ENCODE assay signal across 26 mouse cellular contexts in the genomic region with DNA sequence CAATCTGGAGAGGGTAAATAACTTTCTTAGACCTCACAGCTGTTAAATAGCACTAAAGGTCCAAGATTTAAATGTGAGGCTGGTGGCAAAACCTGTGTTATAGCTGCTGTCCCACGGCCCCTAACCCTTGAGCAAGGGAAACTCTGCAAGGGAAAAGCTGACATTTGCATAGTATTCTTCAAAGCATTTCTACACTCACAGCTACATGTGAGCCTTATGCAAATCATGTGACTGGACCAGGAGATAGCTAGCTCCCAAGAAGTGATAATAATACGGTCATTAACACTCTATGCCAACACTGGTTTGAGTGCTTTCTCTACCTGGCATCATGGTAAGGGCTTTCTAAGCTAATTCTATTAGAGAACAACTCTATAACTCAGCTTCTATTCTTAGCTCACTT.
DNase-seq lines count a peak whose midpoint lies in the region; ATAC-seq and TF ChIP-seq lines count a peak whose summit lies in the region.
"Had no signal": no experiment of that assay in that cellular context is flagged by ENCODE, and none has a peak within 500 bp of the region (broad histone marks: within the 10 kb centered on the region; RNA-seq: fewer than 3 reads in every experiment).

No protein-coding gene starts in this region.

- ATAC-seq in heart, embryonic 13.5 days (ENCODE audit: extremely low read depth, insufficient number of reproducible peaks, low FRiP score, low TSS enrichment) = no peak
- ATAC-seq in heart, embryonic 16.5 days (replicated peaks; ENCODE audit: extremely low read depth, insufficient read depth, low FRiP score) = no peak
- no peak for ATAC-seq in heart, embryonic 11.5 days (replicated peaks; ENCODE audit: insufficient number of reproducible peaks, low FRiP score, low TSS enrichment)
- ATAC-seq: forebrain, embryonic 14.5 days; forebrain, postnatal 0 days; hindbrain, embryonic 16.5 days; intestine, embryonic 15.5 days had no signal

- H3K4me2 ChIP-seq in heart, embryonic 13.5 days = peak overlapping the region; percentile 34
- no peak overlapping the region for H3K4me2 ChIP-seq in heart, embryonic 16.5 days (ENCODE audit: low read depth, low read length)
- H3K4me2 ChIP-seq in heart, embryonic 11.5 days = no peak overlapping the region
- peak overlapping the region; percentile 50; the same call in 1 of the 2 replicates for H3K4me2 ChIP-seq in CH12.LX (ENCODE audit: insufficient read depth, low read depth, poor library complexity, severe bottlenecking)
- H3K4me2 ChIP-seq: embryonic facial prominence, embryonic 12.5 days; embryonic facial prominence, embryonic 15.5 days; hindbrain, embryonic 12.5 days; intestine, embryonic 15.5 days had no signal

- no peaks in the 10 kb centered on the region for H3K36me3 ChIP-seq in heart, embryonic 13.5 days
- H3K36me3 ChIP-seq in heart, embryonic 16.5 days (ENCODE audit: control insufficient read depth, insufficient read depth) = no peaks in the 10 kb centered on the region
- no peaks in the 10 kb centered on the region for H3K36me3 ChIP-seq in heart, embryonic 11.5 days (ENCODE audit: control insufficient read depth, insufficient read depth, low read length)
- no peaks in the 10 kb centered on the region for H3K36me3 ChIP-seq in CH12.LX (replicated peaks in 1 of 2; ENCODE audit: control insufficient read depth in 1 of 2, insufficient read depth in 1 of 2, low read length in 1 of 2)
- H3K36me3 ChIP-seq: embryonic facial prominence, embryonic 12.5 days; embryonic facial prominence, embryonic 15.5 days; G1E; hindbrain, embryonic 12.5 days; intestine, embryonic 15.5 days had no signal

- intact Hi-C loops in heart, postnatal 14 days (cut with DNase I) = no loop called here

- peak; percentile 17; the same call in 1 of the 2 replicates for TF ChIP-seq EP300 in CH12.LX (IDR thresholded peaks at IDR 0.05; ENCODE audit: low read length)

- in situ Hi-C loops in CH12.LX (cut with MboI; ENCODE audit: low pct_ligation_motif_present, low pct_unique_long_range_greater_than_20kb, low sequenced_read_pairs) = no loop called here

- peaks cover 51% of the 10 kb centered on the region for H3K4me1 ChIP-seq in heart, embryonic 13.5 days
- H3K4me1 ChIP-seq in heart, embryonic 16.5 days (ENCODE audit: control insufficient read depth, insufficient read depth, low read length) = peaks cover 18% of the 10 kb centered on the region
- H3K4me1 ChIP-seq in heart, embryonic 11.5 days (ENCODE audit: control insufficient read depth, insufficient read depth, low read length) = peaks cover 13% of the 10 kb centered on the region
- H3K4me1 ChIP-seq in CH12.LX (ENCODE audit: control insufficient read depth in 1 of 2, insufficient read depth in 2 of 2) = peaks cover 9 to 38% of the 10 kb centered on the region in 2 experiments
- H3K4me1 ChIP-seq: embryonic facial prominence, embryonic 15.5 days; intestine, embryonic 15.5 days had no signal

- TF ChIP-seq POLR2A in CH12.LX (IDR thresholded peaks at IDR 0.05; ENCODE audit: low read depth, low read length) = no peak

- no peak overlapping the region for H3K9ac ChIP-seq in heart, embryonic 13.5 days
- H3K9ac ChIP-seq in heart, embryonic 16.5 days (ENCODE audit: low read length) = no peak overlapping the region
- H3K9ac ChIP-seq in heart, embryonic 11.5 days (ENCODE audit: low read depth, low read length) = no peak overlapping the region
- H3K9ac ChIP-seq in CH12.LX (ENCODE audit: insufficient read depth, low read depth) = no peak overlapping the region
- H3K9ac ChIP-seq: embryonic facial prominence, embryonic 12.5 days; embryonic facial prominence, embryonic 15.5 days; forebrain, postnatal 0 days; hindbrain, embryonic 12.5 days; intestine, embryonic 15.5 days had no signal

- no peak for DNase-seq in heart, postnatal 14 days
- peak; percentile 51 for DNase-seq in A20 (ENCODE audit: low read depth, low spot score)
- DNase-seq in CH12.LX (ENCODE audit: extremely low read depth) = peak; percentile 40
- DNase-seq in gastrocnemius, postnatal 25 days = no peak
- no peak for DNase-seq in layer of hippocampus, adult 8-10 months (ENCODE audit: low spot score in 2 of 2)
- DNase-seq: adrenal gland, adult 2 months; adrenal gland, postnatal 14 days; cerebellum, adult 11 months; cerebellum, adult 2 months; cerebellum, adult 9-11 months; cerebellum, postnatal 25 days; forebrain, postnatal 0 days; gastrocnemius, adult 2 months; gastrocnemius, postnatal 14 days; kidney, adult 11 months; kidney, adult 8-10 months had no signal

- H3K27ac ChIP-seq in heart, embryonic 13.5 days (replicated peaks) = peak overlapping the region; percentile 77
- H3K27ac ChIP-seq in heart, embryonic 16.5 days (ENCODE audit: low read length) = peak overlapping the region; percentile 58
- H3K27ac ChIP-seq in heart, embryonic 11.5 days (ENCODE audit: low read depth, low read length) = no peak overlapping the region
- H3K27ac ChIP-seq in CH12.LX (ENCODE audit: insufficient read depth, low read depth) = no peak overlapping the region
- H3K27ac ChIP-seq: embryonic facial prominence, embryonic 12.5 days; embryonic facial prominence, embryonic 15.5 days; gastrocnemius, adult 2 months; hindbrain, embryonic 12.5 days; intestine, embryonic 15.5 days had no signal

- H3K4me3 ChIP-seq in heart, embryonic 13.5 days = no peak overlapping the region
- H3K4me3 ChIP-seq in heart, embryonic 16.5 days (ENCODE audit: low read length) = no peak overlapping the region
- no peak overlapping the region for H3K4me3 ChIP-seq in heart, embryonic 11.5 days (ENCODE audit: low read depth, low read length)
- H3K4me3 ChIP-seq in CH12.LX (replicated peaks in 1 of 3; ENCODE audit: low read depth in 2 of 3, low read length in 2 of 3, poor library complexity in 1 of 3) = no peak overlapping the region
- H3K4me3 ChIP-seq: embryonic facial prominence, embryonic 12.5 days; embryonic facial prominence, embryonic 15.5 days; gastrocnemius, adult 2 months; hindbrain, embryonic 12.5 days; intestine, embryonic 15.5 days had no signal

- no peaks in the 10 kb centered on the region for H3K27me3 ChIP-seq in heart, embryonic 13.5 days (replicated peaks)
- no peaks in the 10 kb centered on the region for H3K27me3 ChIP-seq in heart, embryonic 16.5 days (ENCODE audit: control insufficient read depth, insufficient read depth, low read length)
- H3K27me3 ChIP-seq in heart, embryonic 11.5 days (ENCODE audit: control insufficient read depth, insufficient read depth, low read length) = no peaks in the 10 kb centered on the region
- no peaks in the 10 kb centered on the region for H3K27me3 ChIP-seq in CH12.LX (replicated peaks)
- H3K27me3 ChIP-seq: embryonic facial prominence, embryonic 12.5 days; embryonic facial prominence, embryonic 15.5 days; hindbrain, embryonic 12.5 days; intestine, embryonic 15.5 days had no signal

- TF ChIP-seq RAD21 in CH12.LX (IDR thresholded peaks at IDR 0.05; ENCODE audit: low read depth, low read length) = no peak

- no peaks in the 10 kb centered on the region for H3K9me3 ChIP-seq in heart, embryonic 13.5 days
- H3K9me3 ChIP-seq in heart, embryonic 16.5 days (replicated peaks; ENCODE audit: control insufficient read depth, low read length) = no peaks in the 10 kb centered on the region
- H3K9me3 ChIP-seq in heart, embryonic 11.5 days (replicated peaks; ENCODE audit: control insufficient read depth, low read length) = no peaks in the 10 kb centered on the region
- H3K9me3 ChIP-seq in CH12.LX (replicated peaks; ENCODE audit: low read length) = no peaks in the 10 kb centered on the region
- H3K9me3 ChIP-seq: embryonic facial prominence, embryonic 12.5 days; embryonic facial prominence, embryonic 15.5 days; G1E; hindbrain, embryonic 12.5 days; intestine, embryonic 15.5 days had no signal

- dilution Hi-C loops in CH12.LX (cut with MboI; ENCODE audit: extremely low pct_ligation_motif_present, extremely low pct_unique_long_range_greater_than_20kb, low sequenced_read_pairs) = no loop called here

- no peak for TF ChIP-seq CTCF in CH12.LX (conservative IDR thresholded peaks at IDR 0.05 in 1 of 2, IDR thresholded peaks at IDR 0.05 in 1 of 2; ENCODE audit: low read depth in 2 of 2, low read length in 2 of 2)

- H3K79me2 ChIP-seq in CH12.LX (replicated peaks; ENCODE audit: control insufficient read depth, extremely low read depth, insufficient read depth, poor library complexity, severe bottlenecking) = no peaks in the 10 kb centered on the region

- WGBS in heart, embryonic 13.5 days = 59% methylated on average over 2 of the region's 2 CpGs
- WGBS in heart, embryonic 16.5 days = 57% methylated on average over 2 of the region's 2 CpGs
- 66% methylated on average over 2 of the region's 2 CpGs for WGBS in heart, embryonic 11.5 days (ENCODE audit: insufficient replicate concordance)

TF ChIP-seq in CH12.LX, 34 proteins besides CTCF, POLR2A, EP300 and RAD21:
- TF ChIP-seq KAT2A (IDR thresholded peaks at IDR 0.05; ENCODE audit: insufficient replicate concordance, low read length) (no peak), MAZ (IDR thresholded peaks at IDR 0.05; ENCODE audit: low read depth, low read length) (no peak), PAX5 (IDR thresholded peaks at IDR 0.05; ENCODE audit: low read length) (no peak), SMC3 (IDR thresholded peaks at IDR 0.05; ENCODE audit: low read depth, low read length) (no peak), ZC3H11A (IDR thresholded peaks at IDR 0.05; ENCODE audit: low read depth, low read length) (no peak), MAX (IDR thresholded peaks at IDR 0.05; ENCODE audit: low read length) (0 out of 2 replicates have a peak, but pooled peaks have one; percentile 23), ETS1 (conservative IDR thresholded peaks at IDR 0.05; ENCODE audit: low read depth, low read length) (peak; percentile 27; the same call in 1 of the 2 replicates), ZKSCAN1 (IDR thresholded peaks at IDR 0.05; ENCODE audit: borderline replicate concordance, low read depth, low read length) (no peak), BHLHE40 (IDR thresholded peaks at IDR 0.05; ENCODE audit: low read depth, low read length) (peak; percentile 87), MYC (IDR thresholded peaks at IDR 0.05; ENCODE audit: low read depth, low read length) (no peak), NELFE (IDR thresholded peaks at IDR 0.05; ENCODE audit: low read depth, low read length) (no peak), E2F4 (IDR thresholded peaks at IDR 0.05; ENCODE audit: insufficient replicate concordance, low read depth, low read length) (no peak), USF1 (IDR thresholded peaks at IDR 0.05; ENCODE audit: low read depth, low read length) (no peak), TBP (conservative IDR thresholded peaks at IDR 0.05; ENCODE audit: low read depth, low read length) (no peak), TCF12 (IDR thresholded peaks at IDR 0.05; ENCODE audit: low read depth, low read length) (no peak), USF2 (conservative IDR thresholded peaks at IDR 0.05; ENCODE audit: low read depth, low read length) (no peak), ZNF384 (IDR thresholded peaks at IDR 0.05; ENCODE audit: low read depth, low read length) (no peak), CHD2 (IDR thresholded peaks at IDR 0.05; ENCODE audit: low read length) (no peak)

Comparison
In these comparisons a context has a peak if more than half of its experiments do, and no peak if none do; other contexts are left out.
1. H3K27ac ChIP-seq: peak in heart, embryonic 13.5 days (single experiment) and heart, embryonic 16.5 days (single experiment); none in heart, embryonic 11.5 days (single experiment) and CH12.LX (single experiment).
2. H3K4me2 ChIP-seq: peak in heart, embryonic 13.5 days (single experiment) and CH12.LX (single experiment); none in heart, embryonic 16.5 days (single experiment) and heart, embryonic 11.5 days (single experiment).
3. DNase-seq: peak in A20 (single experiment) and CH12.LX (single experiment); none in heart, postnatal 14 days (0 of 2), gastrocnemius, postnatal 25 days (single experiment) and layer of hippocampus, adult 8-10 months (0 of 2).